Mouse (Mus musculus) kidney, postnatal 0 days (tissue): Measurements from ENCODE around the gene Hadha. TPM values are rescaled to one million over a fixed set of nuclear protein-coding genes. Genes with fewer than 3 reads are reported as not detected.
A peak's percentile ranks its signal among the peaks of the same experiment; 100 is the strongest.

Experiments
- ATAC-seq: fragments of 200-750 bp; cut with Nextera tagmentation; replicated peaks from 2 replicates; pipeline ENCODE4 v1.8.0; 2017; ENCODE audit warnings: low read depth, moderate number of reproducible peaks, moderate TSS enrichment, moderate library complexity; ENCODE audit not compliant: low FRiP score
- DNase-seq: peaks from one replicate; pipeline ENCODE4 v3.0.0-alpha.2; 2016; ENCODE audit warnings: low spot score
- H3K27ac ChIP-seq: fragments of 300-500 bp; sonication (generic); 2 replicates; pipeline ENCODE4 v1.5.1; 2014; ENCODE audit warnings: mild to moderate bottlenecking
- H3K27me3 ChIP-seq: fragments of 300-500 bp; sonication (generic); 2 replicates; pipeline ENCODE4 v1.6.1; 2014; ENCODE audit warnings: low read length, mixed read lengths; ENCODE audit not compliant: insufficient read depth
- H3K36me3 ChIP-seq: fragments of 300-500 bp; sonication (generic); 2 replicates; pipeline ENCODE4 v1.6.1; 2014; ENCODE audit warnings: low read length, mixed read lengths; ENCODE audit not compliant: insufficient read depth
- H3K4me1 ChIP-seq: fragments of 300-500 bp; sonication (generic); replicated peaks from 2 replicates; pipeline ENCODE4 v1.6.1; 2014; ENCODE audit warnings: antibody characterized with exemption, low read length, mixed read lengths; ENCODE audit not compliant: insufficient read depth
- H3K4me2 ChIP-seq: fragments of 300-500 bp; sonication (generic); 2 replicates; pipeline ENCODE4 v1.6.1; 2014; ENCODE audit warnings: mild to moderate bottlenecking, low read length, moderate library complexity, mixed read lengths
- H3K4me3 ChIP-seq: fragments of 300-500 bp; sonication (generic); replicated peaks from 2 replicates; pipeline ENCODE4 v1.5.1; 2014; ENCODE audit warnings: low read depth, low read length
- H3K9ac ChIP-seq: fragments of 300-500 bp; sonication (generic); 2 replicates; pipeline ENCODE4 v1.6.1; 2014; ENCODE audit warnings: low read depth, low read length
- H3K9me3 ChIP-seq: fragments of 300-500 bp; sonication (generic); replicated peaks from 2 replicates; pipeline ENCODE4 v1.6.1; 2016; ENCODE audit warnings: low read length, inconsistent platforms, mixed read lengths
- CTCF ChIP-seq: IDR thresholded peaks from 2 replicates; pipeline ENCODE4 v1.5.1; 2016; ENCODE audit warnings: antibody characterized with exemption, low read depth, mild to moderate bottlenecking, moderate library complexity
- WGBS: fragments of 180-500 bp; shearing (Covaris S2); extraction: QIAGEN DNeasy Blood & Tissue Kit; methylation state at CpG from one replicate; pipeline ENCODE4 v1.1.7; 2014; 5-methylcytosine and 5-hydroxymethylcytosine counted together
- polyA plus RNA-seq: library from polyadenylated mRNA; unstranded; fragments of >200 nt; fragmentation: Nextera tagmentation; extraction: Ambion mirVana; gene quantifications from 2 replicates; pipeline ENCODE4 v1.2.1, GENCODE M21; 2015

Hadha gene
- polyA plus RNA-seq: 171 and 193 TPM in 2 replicates

DNA sequence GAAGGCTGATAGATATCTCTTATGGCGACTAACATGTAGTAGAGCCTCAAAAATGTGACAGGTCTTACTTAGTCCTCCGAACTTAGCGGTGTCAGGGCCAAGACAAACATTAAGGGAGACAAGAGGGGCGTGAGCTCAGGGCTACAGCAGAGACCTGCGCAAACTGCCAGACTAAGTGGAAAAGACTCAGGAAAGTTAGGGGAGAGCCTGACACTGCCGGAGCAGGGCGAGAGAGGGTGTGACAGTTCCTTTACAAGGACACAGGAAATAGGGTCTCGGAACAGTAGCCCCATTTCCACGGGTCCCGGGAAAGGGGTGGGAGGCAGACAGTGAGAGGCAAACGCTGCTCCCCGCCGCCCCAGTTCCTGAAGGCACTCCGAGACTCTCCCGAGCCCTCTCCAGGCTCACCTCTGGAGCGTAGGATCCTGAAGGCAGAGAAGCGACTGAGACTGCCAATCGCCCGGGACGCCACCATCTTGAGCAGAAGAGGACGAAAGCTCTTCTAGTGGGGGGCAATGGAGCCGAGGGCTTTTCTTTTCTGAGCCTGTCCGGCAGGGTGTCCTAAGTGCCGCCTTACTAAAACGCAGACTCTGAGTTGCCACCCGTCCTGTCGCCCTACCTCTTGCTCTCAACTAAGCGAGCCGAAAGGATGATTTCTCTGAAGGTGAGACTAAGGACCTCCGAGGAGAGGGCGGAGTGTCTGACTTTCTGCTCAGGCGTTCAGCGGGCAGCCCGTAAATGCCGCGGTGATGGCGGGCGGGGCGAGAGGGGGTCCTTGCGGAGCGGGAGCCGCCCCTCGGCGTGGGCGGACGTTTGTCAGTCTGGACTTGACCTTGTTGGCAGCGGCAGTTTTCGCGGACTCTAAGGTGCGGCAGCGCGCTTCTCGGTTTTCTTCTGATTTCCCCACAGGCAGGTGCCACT is at the start of gene Hadha, which contains the start of gene Hadhb:
TSS of gene Hadha (minus strand) at position 689 of the 921 bp plus-strand sequence.
TSS of gene Hadhb (plus strand) at position 775 of the 921 bp plus-strand sequence.
- DNase-seq: peak; percentile 95
- Histone ChIP-seq H3K4me2 (peak within 1 kb of the TSS; percentile 81), H3K4me1 (peaks cover 6% of the 10 kb centered on the region; the same call in 1 of the 2 replicates), H3K9me3 (no peaks in the 10 kb centered on the region), H3K9ac (peak within 1 kb of the TSS; percentile 84), H3K4me3 (peak within 1 kb of the TSS; percentile 95), H3K36me3 (no peaks in the 10 kb centered on the region), H3K27ac (peak within 1 kb of the TSS; percentile 96), H3K27me3 (no peaks in the 10 kb centered on the region)
- ATAC-seq: peak; percentile 88
- no peak for TF ChIP-seq CTCF
- under 1% methylated on average over 53 of the region's 53 CpGs for WGBS

DNA sequence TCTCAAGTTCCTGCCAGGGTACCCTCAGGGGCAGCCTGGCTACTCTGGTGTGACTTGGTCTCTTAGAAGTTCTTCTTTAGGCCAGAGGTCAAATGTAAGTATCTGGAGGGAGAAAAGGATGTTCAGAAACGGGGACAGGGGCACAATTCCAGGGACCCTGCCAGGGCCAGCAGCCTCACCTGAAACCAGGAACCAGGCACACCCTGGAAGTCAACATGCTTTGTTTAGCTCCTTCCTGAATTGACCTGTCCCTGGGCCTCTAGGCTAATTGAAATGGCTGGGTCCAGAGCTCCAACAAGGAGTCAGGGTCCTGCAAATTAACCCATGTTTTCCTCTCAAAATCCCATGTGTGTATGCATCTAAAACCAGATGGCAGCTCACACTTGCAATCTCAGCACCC is 49.5 kb upstream of the Hadha start:
- Histone ChIP-seq H3K4me3 (no peak overlapping the region), H3K27ac (no peak overlapping the region), H3K4me2 (no peak overlapping the region), H3K9ac (no peak overlapping the region), H3K36me3 (no peaks in the 10 kb centered on the region), H3K27me3 (no peaks in the 10 kb centered on the region), H3K9me3 (no peaks in the 10 kb centered on the region), H3K4me1 (no peaks in the 10 kb centered on the region)
- no peak for ATAC-seq
- WGBS: 42% methylated on average over 1 of the region's 1 CpGs
- TF ChIP-seq CTCF: no peak
- no peak for DNase-seq

DNA sequence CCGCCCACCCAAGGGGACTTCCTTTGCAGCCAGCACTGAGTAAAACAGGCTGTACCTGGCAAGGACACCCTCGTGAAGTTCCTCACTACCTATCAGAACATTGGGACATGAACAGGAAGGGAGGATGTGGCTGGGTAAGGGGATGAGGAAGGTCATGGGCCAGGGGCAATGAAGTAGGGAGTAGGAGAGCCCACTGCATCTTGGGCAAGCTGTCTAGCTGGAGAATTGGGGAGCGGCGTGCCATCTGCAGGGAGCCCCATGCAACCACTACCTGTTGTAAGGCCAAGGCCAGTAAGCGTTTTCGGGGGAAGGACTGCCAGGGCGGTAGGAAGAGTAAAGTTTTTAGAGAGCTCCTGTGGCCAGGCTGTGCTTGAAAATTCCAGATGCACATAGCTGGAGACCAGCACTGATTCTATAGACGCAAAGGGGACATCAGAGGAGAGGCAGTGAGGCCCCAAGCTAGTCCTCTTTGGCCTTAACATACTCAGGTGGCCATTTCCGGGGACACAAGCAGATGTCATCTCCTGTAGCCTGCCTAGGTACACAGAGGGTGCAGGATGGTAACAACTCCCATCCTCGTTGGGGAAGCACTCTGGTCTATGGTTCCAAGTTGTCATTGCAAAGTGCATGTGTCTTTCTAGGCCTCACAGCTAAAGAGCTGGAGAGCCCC is 48.4 kb upstream of the Hadha start:
- Histone ChIP-seq H3K4me1 (no peaks in the 10 kb centered on the region), H3K9me3 (no peaks in the 10 kb centered on the region), H3K27ac (no peak overlapping the region), H3K9ac (no peak overlapping the region), H3K4me2 (no peak overlapping the region), H3K27me3 (no peaks in the 10 kb centered on the region), H3K4me3 (no peak overlapping the region), H3K36me3 (no peaks in the 10 kb centered on the region)
- TF ChIP-seq CTCF: no peak
- DNase-seq (no peak), ATAC-seq (no peak)
- WGBS: 83% methylated on average over 10 of the region's 10 CpGs

DNA sequence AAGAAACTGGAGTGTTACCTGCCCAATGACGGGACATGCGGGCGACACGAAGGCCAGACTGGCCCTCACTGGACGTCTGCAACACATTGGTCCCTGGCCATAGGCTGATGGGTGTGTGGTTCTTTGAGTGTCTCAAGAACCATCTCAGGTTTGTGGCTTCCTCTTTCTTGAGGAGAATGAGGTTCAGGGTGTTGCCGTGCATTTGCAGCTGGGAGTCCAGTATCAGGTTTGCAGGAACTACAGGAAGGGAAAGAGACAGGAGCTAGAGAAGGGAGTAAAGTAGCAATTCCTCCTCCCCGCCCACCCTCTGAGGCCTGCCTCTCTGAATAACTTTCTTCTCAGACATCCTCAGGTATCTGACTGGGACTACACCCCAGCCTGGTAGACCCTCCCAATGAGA is 47.3 kb upstream of the Hadha start:
- Histone ChIP-seq H3K4me2 (no peak overlapping the region), H3K9me3 (no peaks in the 10 kb centered on the region), H3K4me1 (no peaks in the 10 kb centered on the region), H3K27me3 (no peaks in the 10 kb centered on the region), H3K27ac (no peak overlapping the region), H3K4me3 (no peak overlapping the region), H3K9ac (no peak overlapping the region), H3K36me3 (no peaks in the 10 kb centered on the region)
- 83% methylated on average over 7 of the region's 7 CpGs for WGBS
- DNase-seq (no peak), ATAC-seq (no peak)
- TF ChIP-seq CTCF: no peak

DNA sequence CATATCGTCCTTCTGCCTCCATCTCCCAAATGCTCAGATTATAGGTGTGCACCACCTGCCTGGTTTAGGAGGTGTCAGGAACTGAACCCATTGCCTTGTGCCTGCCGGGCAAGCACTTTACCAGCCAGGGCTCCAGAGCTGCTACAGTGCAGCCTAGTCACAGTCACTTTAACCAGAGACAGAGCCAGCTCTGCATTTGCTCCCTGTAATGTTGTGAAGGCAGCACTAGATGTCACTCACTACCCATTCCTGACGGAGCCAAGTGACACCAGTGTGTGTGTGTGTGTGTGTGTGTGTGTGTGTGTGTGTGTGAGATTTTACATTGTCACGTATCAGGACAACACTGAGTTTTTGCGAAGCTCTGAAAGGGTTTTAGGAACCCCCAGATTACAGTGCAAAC is 46.6 kb upstream of the Hadha start:
- WGBS: 49% methylated on average over 5 of the region's 5 CpGs

DNA sequence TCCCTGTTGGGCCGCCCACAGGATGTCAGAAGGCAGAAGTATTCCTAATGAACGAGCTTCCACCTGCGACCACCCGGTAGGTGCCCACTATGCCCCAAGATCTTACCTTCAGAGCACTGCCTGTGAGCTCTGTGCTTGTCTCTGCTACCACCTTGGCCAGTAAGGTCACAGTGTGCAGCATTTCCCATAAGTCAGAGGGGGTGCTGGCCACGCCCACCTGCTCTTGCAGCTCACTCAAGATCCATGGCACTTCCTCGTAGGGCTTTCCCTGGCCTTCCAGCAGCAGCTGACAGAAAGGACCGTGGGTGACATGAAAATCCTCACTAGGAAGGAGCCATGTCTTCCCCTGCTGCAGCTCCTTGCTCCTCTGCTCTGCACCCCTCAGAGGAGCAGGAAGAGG is 43.3 kb upstream of the Hadha start:
- no peak overlapping the region for H3K4me2 ChIP-seq
- H3K27ac ChIP-seq: no peak overlapping the region
- H3K27me3 ChIP-seq: no peaks in the 10 kb centered on the region
- WGBS: 69% methylated on average over 7 of the region's 7 CpGs
- no peaks in the 10 kb centered on the region for H3K9me3 ChIP-seq
- H3K4me3 ChIP-seq: no peak overlapping the region
- no peaks in the 10 kb centered on the region for H3K36me3 ChIP-seq
- TF ChIP-seq CTCF: no peak
- H3K4me1 ChIP-seq: no peaks in the 10 kb centered on the region
- H3K9ac ChIP-seq: no peak overlapping the region
- ATAC-seq: no peak; the same call in 1 of the 2 replicates
- DNase-seq: no peak

More for the DNA sequence above, 46.6 kb upstream of the Hadha start:
- Histone ChIP-seq H3K4me2 (no peak overlapping the region), H3K4me1 (no peaks in the 10 kb centered on the region), H3K27ac (no peak overlapping the region), H3K9me3 (no peaks in the 10 kb centered on the region), H3K4me3 (no peak overlapping the region), H3K36me3 (no peaks in the 10 kb centered on the region), H3K27me3 (no peaks in the 10 kb centered on the region), H3K9ac (no peak overlapping the region)
- peak; percentile 77 for TF ChIP-seq CTCF
- peak; percentile 22; the same call in 1 of the 2 replicates for ATAC-seq
- DNase-seq: peak; percentile 72
